Mouse (Mus musculus): ENCODE results near the gene Shroom3.

The Shroom3 gene

GRCm38 (mm10) chr5:92745390-92746253, 62.4 kb downstream of the Shroom3 start:
- in situ Hi-C loops (cut with MboI, MseI): loop anchor here (25.0 kb wide), 1 partner anchor 567 kb away; no protein-coding TSS in a partner anchor

GRCm38 (mm10) chr5:92751488-92751887, 68.3 kb downstream of the Shroom3 start:
- in situ Hi-C loops (cut with MboI, MseI): no loop called here

GRCm38 (mm10) chr5:92755241-92755775, 72.1 kb downstream of the Shroom3 start:
- in situ Hi-C loops (cut with MboI, MseI): no loop called here

- in situ Hi-C loops (cut with MboI, MseI): no loop called here
Observed at GRCm38 (mm10) chr5:92759156-92759745, 76.0 kb downstream of the Shroom3 start.

GRCm38 (mm10) chr5:92760542-92760941, 77.3 kb downstream of the Shroom3 start:
- in situ Hi-C loops (cut with MboI, MseI): no loop called here

GRCm38 (mm10) chr5:92761615-92762353, 78.5 kb downstream of the Shroom3 start:
- in situ Hi-C loops (cut with MboI, MseI): no loop called here

- in situ Hi-C loops (cut with MboI, MseI): no loop called here
Observed at GRCm38 (mm10) chr5:92762425-92762824, 79.2 kb downstream of the Shroom3 start.

- in situ Hi-C loops (cut with MboI, MseI): no loop called here
Observed at GRCm38 (mm10) chr5:92763546-92763952, 80.3 kb downstream of the Shroom3 start.

GRCm38 (mm10) chr5:92766301-92766700, 83.1 kb downstream of the Shroom3 start:
- in situ Hi-C loops (cut with MboI, MseI): no loop called here

GRCm38 (mm10) chr5:92767194-92767777, 84.1 kb downstream of the Shroom3 start:
- in situ Hi-C loops (cut with MboI, MseI): no loop called here

- in situ Hi-C loops (cut with MboI, MseI): no loop called here
Observed at GRCm38 (mm10) chr5:92767857-92768291, 84.6 kb downstream of the Shroom3 start.

- in situ Hi-C loops (cut with MboI, MseI): no loop called here
Observed at GRCm38 (mm10) chr5:92773821-92774220, 90.6 kb downstream of the Shroom3 start.

GRCm38 (mm10) chr5:92774419-92774818, 91.2 kb downstream of the Shroom3 start:
- in situ Hi-C loops (cut with MboI, MseI): no loop called here

- in situ Hi-C loops (cut with MboI, MseI): no loop called here
Observed at GRCm38 (mm10) chr5:92774893-92775292, 91.7 kb downstream of the Shroom3 start.

GRCm38 (mm10) chr5:92778395-92778794, 95.2 kb downstream of the Shroom3 start:
- in situ Hi-C loops (cut with MboI, MseI): no loop called here

GRCm38 (mm10) chr5:92781082-92781481, 97.8 kb downstream of the Shroom3 start:
- in situ Hi-C loops (cut with MboI, MseI): no loop called here

- in situ Hi-C loops (cut with MboI, MseI): no loop called here
Observed at GRCm38 (mm10) chr5:92784037-92784860, 101.0 kb downstream of the Shroom3 start.

GRCm38 (mm10) chr5:92785870-92786436, 102.7 kb downstream of the Shroom3 start:
- in situ Hi-C loops (cut with MboI, MseI): no loop called here

- in situ Hi-C loops (cut with MboI, MseI): no loop called here
Observed at GRCm38 (mm10) chr5:92788990-92789389, 105.8 kb downstream of the Shroom3 start.

Data from T-helper 1 cell (primary cell).